Mouse (Mus musculus) CD4-positive naive resting alpha-beta T cell, adult 76 days (primary cell): Measurements from ENCODE around the gene Rac3. TPM values are rescaled to one million over a fixed set of nuclear protein-coding genes. Genes with fewer than 3 reads are reported as not detected.

Experiments
- total RNA-seq: library from RNA; stranded (reverse); gene quantifications from one replicate; pipeline ENCODE4 v1.2.4, GENCODE M21; 2023

Gene Rac3
- 1.1 TPM for total RNA-seq

DNA sequence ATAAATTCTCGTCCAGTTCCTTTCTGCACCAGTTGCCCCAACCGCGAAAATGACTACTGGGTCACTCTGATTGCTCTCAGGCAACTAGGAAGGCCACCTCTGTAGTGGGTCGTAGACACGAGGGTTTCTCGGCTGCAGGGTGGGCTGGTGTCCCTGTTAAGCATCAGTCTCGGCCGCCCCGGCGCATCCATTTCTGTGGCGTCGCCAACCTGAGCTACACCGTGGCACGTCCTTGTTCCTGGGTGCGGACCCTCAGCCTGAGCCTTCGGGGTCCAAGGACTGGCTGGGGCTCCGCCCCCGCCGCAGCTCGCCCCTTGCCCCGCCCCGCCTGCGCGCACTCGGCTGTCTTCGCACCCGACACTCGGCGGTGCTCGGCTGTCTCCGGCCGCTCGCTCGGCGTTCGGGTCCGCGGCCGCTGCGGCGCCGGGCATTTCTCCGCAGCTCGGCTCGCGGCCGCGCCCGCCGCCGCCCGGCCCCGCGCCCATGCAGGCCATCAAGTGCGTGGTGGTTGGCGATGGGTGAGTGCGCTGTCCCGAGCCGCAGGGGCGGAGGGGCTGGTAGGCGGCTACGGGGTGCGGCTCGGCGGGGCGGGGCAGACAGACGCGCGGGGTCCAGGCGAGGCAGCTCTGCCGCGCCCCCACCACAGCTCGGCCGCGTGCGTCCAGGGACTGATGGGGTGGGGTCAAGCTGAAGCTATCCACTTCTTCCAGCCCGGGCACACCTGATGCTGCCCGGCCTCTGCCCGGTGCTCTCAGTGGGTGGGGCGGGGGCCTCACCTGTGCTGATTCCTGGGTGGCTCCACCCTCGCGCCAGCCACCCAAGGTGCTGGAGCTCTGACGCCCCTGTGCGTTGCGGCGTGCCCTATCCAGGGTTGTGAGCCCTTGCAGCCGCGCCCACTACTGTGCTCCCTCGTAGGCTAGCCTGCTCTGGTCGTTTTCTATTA lies at the start of gene Rac3:
Gene Rac3 (plus strand): TSS at position 347 of the 943 bp plus-strand sequence.

DNA sequence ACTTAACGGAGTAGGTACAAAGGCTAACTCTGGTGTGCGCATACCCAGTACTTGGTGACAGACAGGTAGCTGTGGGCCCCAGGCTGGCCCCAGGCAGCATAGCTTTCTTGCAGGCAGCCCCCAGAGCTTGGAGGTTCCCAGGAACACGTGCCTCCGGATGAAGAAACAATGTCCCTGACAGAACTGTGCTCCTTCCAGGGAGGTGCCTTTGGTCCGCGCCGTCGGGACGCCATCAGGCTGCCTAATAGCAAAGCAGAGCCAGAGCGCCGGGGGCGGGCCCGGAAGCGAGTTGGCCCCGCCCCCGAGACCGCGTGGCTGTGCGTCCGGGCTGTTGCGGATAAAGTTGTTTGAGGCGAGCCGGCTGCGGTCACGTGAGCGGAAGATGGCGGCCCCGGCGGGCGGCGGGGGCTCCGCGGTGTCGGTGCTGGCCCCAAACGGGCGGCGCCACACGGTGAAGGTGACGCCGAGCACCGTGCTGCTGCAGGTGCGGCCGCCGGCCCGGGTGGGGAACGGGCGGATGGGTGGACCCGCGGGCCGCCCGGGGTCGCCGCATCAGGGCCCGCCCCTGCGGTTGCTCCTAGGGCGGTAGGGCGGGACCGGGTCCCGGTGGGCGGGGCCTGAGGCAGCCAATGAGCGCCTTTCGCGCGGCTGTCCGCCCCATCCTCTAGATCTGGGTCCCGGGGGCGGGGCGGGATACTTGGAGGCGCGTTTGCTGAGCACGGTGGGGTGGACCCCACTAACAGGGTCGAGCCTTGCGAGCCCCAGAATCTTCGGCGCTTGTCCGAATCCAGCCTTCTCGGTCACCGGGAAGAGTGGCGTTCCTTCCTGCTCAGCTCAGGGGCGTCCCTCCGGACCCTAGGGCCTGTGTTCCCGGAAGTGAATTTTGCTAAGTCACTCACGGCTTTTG lies 48.3 kb upstream of the Rac3 start, which contains the start of gene Aspscr1:
Gene Aspscr1 (plus strand): TSS at position 287 of the 907 bp plus-strand sequence.

DNA sequence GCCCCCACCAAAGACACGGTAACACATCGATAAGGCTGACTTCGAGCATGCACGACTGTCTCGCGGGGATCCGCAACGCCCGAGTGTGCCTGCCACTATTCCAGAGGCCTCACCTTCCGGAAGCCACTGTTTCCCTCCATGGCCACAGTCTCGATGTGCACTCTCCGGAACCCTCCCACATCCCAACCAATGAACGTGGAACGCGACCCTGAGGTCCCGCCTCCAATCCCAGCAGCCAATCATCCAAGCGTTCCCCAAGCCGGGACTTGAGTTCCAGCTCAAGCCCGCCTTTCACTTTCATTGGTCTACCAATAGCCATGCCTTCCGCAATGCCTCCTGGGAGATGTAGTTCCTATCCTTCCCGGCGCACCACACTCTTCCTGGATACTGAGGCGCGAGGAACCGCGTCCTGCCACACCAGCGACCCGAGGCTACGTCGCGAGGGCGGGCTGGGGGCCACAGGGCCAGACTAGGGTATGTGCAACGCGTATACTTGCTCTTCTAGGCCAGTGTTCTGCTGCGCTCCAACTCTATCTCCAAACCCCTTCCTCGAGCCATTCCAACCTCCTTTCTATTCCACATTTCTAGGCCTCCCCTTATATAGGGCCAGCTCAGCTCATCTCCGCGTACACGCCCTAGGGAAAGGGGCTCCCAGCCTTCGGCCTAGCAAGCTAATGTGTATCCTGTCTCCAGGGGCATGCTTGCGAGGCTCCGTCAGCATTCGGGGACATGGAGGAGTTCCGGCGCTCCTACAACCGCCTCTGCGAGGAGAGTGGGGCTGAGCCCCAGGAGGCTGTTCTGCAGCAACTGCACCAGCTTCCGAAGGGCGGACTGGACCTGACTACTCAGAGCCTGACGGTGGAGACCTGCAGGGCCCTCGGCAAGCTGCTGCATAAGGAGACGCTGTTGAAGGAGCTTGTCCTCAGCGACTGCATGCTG lies 7.4 kb upstream of the Rac3 start, which contains the start of the genes Cenpx and Lrrc45:
Gene Cenpx (minus strand): TSS at position 159 of the 939 bp plus-strand sequence.
Gene Lrrc45 (plus strand): TSS at position 346 of the 939 bp plus-strand sequence.

DNA sequence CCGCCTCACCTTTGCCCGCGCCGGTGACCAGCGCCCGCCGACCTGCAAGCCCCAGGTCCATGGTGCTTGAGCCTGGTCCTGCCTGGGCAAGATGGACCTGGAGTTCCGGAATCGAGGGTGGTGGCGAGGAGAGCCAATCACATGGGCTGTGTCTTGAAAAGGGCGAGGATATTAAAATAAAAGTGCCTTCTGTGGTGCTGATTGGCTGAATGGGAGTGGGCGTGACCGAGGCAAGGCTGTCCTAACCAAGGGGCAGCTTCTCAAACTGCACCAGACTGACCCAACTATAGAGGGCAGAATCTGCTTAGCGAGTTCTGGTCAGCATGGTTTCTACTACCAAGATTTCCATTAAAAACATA lies 5.9 kb downstream of the Rac3 start, which contains the start of gene Dcxr:
Gene Dcxr (minus strand): TSS at position 113 of the 359 bp plus-strand sequence.

DNA sequence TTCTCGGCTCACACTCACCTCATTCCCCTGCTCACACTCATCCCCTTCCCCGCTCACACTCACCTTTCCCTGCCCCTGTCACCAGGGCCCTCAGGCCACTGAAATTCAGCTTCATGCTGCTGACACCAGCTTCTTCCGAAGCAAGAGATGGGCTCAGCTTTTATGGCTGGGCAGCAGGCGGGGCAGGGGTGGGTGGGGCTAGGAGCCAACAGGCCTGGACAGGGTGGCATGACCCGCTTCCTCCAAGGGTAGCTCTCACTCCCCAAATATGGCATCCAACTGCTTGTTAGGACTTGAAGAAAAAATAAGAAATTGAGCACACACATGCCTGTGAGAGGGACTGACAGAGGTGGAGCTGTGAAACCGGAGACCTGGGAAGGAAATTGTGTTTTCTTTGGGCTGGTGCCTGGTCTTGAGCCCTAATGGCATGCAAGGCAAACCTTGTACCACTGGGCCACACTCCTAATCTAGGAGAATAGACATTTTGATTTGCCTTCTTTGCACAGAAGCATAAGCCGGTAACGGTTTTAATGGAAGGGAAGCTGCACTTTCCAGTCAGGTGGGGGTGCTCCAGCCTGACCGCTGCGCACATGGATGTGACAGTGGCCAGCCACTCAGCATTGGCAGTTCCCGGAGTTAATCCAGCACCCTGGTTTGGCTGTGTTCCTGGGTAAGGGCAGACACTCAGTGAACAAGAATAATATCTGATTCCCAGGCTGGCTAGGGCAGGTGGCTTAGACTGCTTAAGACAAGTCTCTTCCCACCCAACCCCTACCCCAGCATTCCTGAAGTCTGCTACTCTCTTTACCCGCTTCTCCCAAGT lies 10.8 kb downstream of the Rac3 start, which contains the start of gene Cbr2:
Gene Cbr2 (minus strand): TSS at position 257 of the 823 bp plus-strand sequence.

DNA sequence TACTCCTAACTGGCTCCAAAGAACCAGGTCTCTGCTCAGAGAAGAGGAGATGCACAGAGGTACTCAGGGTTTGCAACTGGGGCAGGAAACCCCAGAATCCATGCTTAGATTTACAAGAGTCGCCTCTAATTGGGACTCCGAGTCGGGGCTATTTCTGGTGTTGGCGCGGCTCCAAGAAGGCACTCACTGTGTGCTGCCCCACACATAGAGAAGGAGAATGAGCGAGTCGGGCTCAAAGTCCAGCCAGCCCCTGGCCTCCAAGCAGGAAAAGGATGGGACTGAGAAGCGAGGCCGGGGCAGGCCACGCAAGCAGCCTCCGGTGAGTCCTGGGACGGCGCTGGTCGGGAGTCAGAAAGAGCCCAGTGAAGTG lies 41.4 kb downstream of the Rac3 start, which contains the start of gene Hmga1b:
Gene Hmga1b (plus strand): TSS at position 123 of the 370 bp plus-strand sequence.

Other genes with a start within 250 kb of the Rac3 start
- 32.6 TPM for gene Mrpl12, start 236.9 kb upstream of the Rac3 start, total RNA-seq
- gene Slc25a10, start 229.6 kb upstream of the Rac3 start, total RNA-seq: 9.1 TPM
- not detected for gene Gcgr, start 190.8 kb upstream of the Rac3 start, total RNA-seq
- gene Mcrip1, start 171.7 kb upstream of the Rac3 start, total RNA-seq: 37.9 TPM
- gene Ppp1r27, start 170.3 kb upstream of the Rac3 start, total RNA-seq: not detected
- gene P4hb, start 148.2 kb upstream of the Rac3 start, total RNA-seq: 114 TPM
- 372 TPM for gene Arhgdia, start 139.8 kb upstream of the Rac3 start, total RNA-seq
- gene Alyref, start 123.1 kb upstream of the Rac3 start, total RNA-seq: 104 TPM
- gene Anapc11, start 123.0 kb upstream of the Rac3 start, total RNA-seq: 57.5 TPM
- 6.0 TPM for gene Npb, start 113.0 kb upstream of the Rac3 start, total RNA-seq
- 152 TPM for gene Pcyt2, start 103.5 kb upstream of the Rac3 start, total RNA-seq
- gene Sirt7, start 96.2 kb upstream of the Rac3 start, total RNA-seq: 96.6 TPM
- gene Mafg, start 87.9 kb upstream of the Rac3 start, total RNA-seq: 53.1 TPM
- 2.8 TPM for gene Pycr1, start 77.7 kb upstream of the Rac3 start, total RNA-seq
- gene Myadml2, start 73.3 kb upstream of the Rac3 start, total RNA-seq: not detected
- not detected for gene Notum, start 60.3 kb upstream of the Rac3 start, total RNA-seq
- gene Aspscr1, start 48.5 kb upstream of the Rac3 start, total RNA-seq: 106 TPM
- gene Cenpx, start 7.7 kb upstream of the Rac3 start, total RNA-seq: 18.0 TPM
- 31.1 TPM for gene Lrrc45, start 7.5 kb upstream of the Rac3 start, total RNA-seq
- 3.0 TPM for gene Dcxr, start 5.8 kb downstream of the Rac3 start, total RNA-seq
- not detected for gene Cbr2, start 10.6 kb downstream of the Rac3 start, total RNA-seq
- 22.0 TPM for gene Hmga1b, start 41.3 kb downstream of the Rac3 start, total RNA-seq
- gene Rfng, start 62.7 kb downstream of the Rac3 start, total RNA-seq: 12.3 TPM
- gene Gps1, start 62.8 kb downstream of the Rac3 start, total RNA-seq: 56.1 TPM
- gene Dus1l, start 74.9 kb downstream of the Rac3 start, total RNA-seq: 51.9 TPM
- gene Fasn, start 103.1 kb downstream of the Rac3 start, total RNA-seq: 142 TPM
- gene Ccdc57, start 211.4 kb downstream of the Rac3 start, total RNA-seq: 0.44 TPM
- gene Slc16a3, start 227.0 kb downstream of the Rac3 start, total RNA-seq: 7.7 TPM